Mouse (Mus musculus) testis, adult 2 months (tissue): ENCODE results near the gene Pnrc2.

ENCODE experiments used
- CTCF ChIP-seq: fragments of 200-500 bp; IDR thresholded peaks from 2 replicates; pipeline ENCODE4 v1.5.1; 2012; ENCODE audit warnings: low read depth, mild to moderate bottlenecking, inconsistent platforms, low read length, moderate library complexity; ENCODE audit not compliant: control insufficient read depth, insufficient read depth, insufficient replicate concordance
- POLR2A ChIP-seq: fragments of 200-500 bp; IDR thresholded peaks from 2 replicates; pipeline ENCODE4 v1.6.1; 2012; ENCODE audit warnings: low read depth, mild to moderate bottlenecking, inconsistent platforms, low read length, moderate library complexity; ENCODE audit not compliant: control insufficient read depth

DNA sequence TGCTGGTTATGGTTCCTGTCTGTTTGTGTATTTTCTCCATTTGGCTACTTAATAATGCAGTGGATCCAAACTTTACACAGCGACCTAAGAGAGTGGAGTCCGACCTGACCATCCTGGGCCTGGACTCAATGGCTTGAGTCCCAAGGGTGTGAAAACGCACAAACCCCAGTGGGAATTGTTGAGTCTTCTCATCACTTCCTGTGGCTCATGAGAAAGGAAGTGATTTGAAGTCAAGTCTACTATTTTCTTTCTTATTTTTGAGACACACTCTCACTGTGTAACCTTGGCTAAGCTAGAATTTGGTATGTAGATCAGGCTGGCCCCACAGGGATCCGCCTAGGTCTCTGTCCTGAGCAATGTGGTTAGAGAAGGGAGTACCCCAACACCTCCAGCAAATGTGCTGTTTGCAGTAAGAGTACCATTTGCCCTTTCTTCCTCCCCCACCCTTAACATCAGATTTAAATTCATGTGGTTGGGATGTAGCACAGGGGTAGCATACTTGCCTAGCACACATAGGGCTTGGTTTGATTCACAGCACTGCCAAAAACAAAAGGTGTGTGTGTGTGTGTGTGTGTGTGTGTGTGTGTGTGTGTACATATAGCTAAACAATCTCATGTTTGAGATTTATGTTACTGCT, 29.1 kb upstream of the Pnrc2 start:
- TF ChIP-seq CTCF (no peak), POLR2A (no peak)
